Mouse (Mus musculus) stomach, embryonic 14.5 days (tissue): ENCODE results near the gene Idh2. TPM values are rescaled to one million over a fixed set of nuclear protein-coding genes. Genes with fewer than 3 reads are reported as not detected.

Source experiments
- ATAC-seq: fragments of 200-750 bp; cut with Nextera tagmentation; 2 replicates; pipeline ENCODE4 v1.8.0; 2017; ENCODE audit warnings: low read depth, moderate TSS enrichment; ENCODE audit not compliant: insufficient number of reproducible peaks, insufficient read depth, low FRiP score
- H3K27ac ChIP-seq: fragments of 300-500 bp; sonication (generic); 2 replicates; pipeline ENCODE4 v1.5.1; 2014; ENCODE audit warnings: mild to moderate bottlenecking, low read length, moderate library complexity, mixed read lengths
- H3K27me3 ChIP-seq: fragments of 300-500 bp; sonication (generic); 2 replicates; pipeline ENCODE4 v1.6.1; 2014; ENCODE audit warnings: low read length, control low read depth, mixed read lengths; ENCODE audit not compliant: control insufficient read depth, insufficient read depth
- H3K36me3 ChIP-seq: fragments of 300-500 bp; sonication (generic); 2 replicates; pipeline ENCODE4 v1.6.1; 2014; ENCODE audit warnings: mild to moderate bottlenecking, control low read depth, low read length, moderate library complexity, mixed read lengths; ENCODE audit not compliant: control insufficient read depth, insufficient read depth
- H3K4me1 ChIP-seq: fragments of 300-500 bp; sonication (generic); 2 replicates; pipeline ENCODE4 v1.6.1; 2014; ENCODE audit warnings: low read length, control low read depth, mixed read lengths; ENCODE audit not compliant: control insufficient read depth, insufficient read depth
- H3K4me2 ChIP-seq: fragments of 300-500 bp; sonication (generic); replicated peaks from 2 replicates; pipeline ENCODE4 v1.6.1; 2014; ENCODE audit warnings: low read depth, low read length, control low read depth
- H3K4me3 ChIP-seq: fragments of 300-500 bp; sonication (generic); 2 replicates; pipeline ENCODE4 v1.5.1; 2014; ENCODE audit warnings: low read depth, low read length, control low read depth
- H3K9ac ChIP-seq: fragments of 300-500 bp; sonication (generic); replicated peaks from 2 replicates; pipeline ENCODE4 v1.6.1; 2014; ENCODE audit warnings: low read depth, mild to moderate bottlenecking, control low read depth, low read length, moderate library complexity, mixed read lengths
- H3K9me3 ChIP-seq: fragments of 300-500 bp; sonication (generic); 2 replicates; pipeline ENCODE4 v1.6.1; 2016; ENCODE audit warnings: low read depth, low read length, control low read depth; ENCODE audit not compliant: control insufficient read depth
- WGBS: fragments of 180-500 bp; shearing (Covaris S2); extraction: QIAGEN DNeasy Blood & Tissue Kit; methylation state at CpG from one replicate; pipeline ENCODE4 v1.1.7; 2014; 5-methylcytosine and 5-hydroxymethylcytosine counted together
- polyA plus RNA-seq: library from polyadenylated mRNA; unstranded; fragments of >200 nt; fragmentation: Nextera tagmentation; extraction: Ambion mirVana; gene quantifications from 2 replicates; pipeline ENCODE4 v1.2.1, GENCODE M21; 2014

Gene Idh2
- polyA plus RNA-seq, 1 experiment from 2014 or later: 613 TPM

GRCm38 (mm10) chr7:80085970-80086715, 29.0 kb downstream of the Idh2 start:
- Histone ChIP-seq H3K9ac (no peak overlapping the region), H3K4me2 (no peak overlapping the region), H3K36me3 (peaks cover 60% of the 10 kb centered on the region), H3K9me3 (no peaks in the 10 kb centered on the region), H3K4me3 (no peak overlapping the region), H3K27ac (no peak overlapping the region), H3K27me3 (no peaks in the 10 kb centered on the region), H3K4me1 (no peaks in the 10 kb centered on the region)
- ATAC-seq: no peak
- WGBS: 86% methylated on average over 33 of the region's 33 CpGs

- Histone ChIP-seq H3K4me1 (no peaks in the 10 kb centered on the region), H3K36me3 (peaks cover 49% of the 10 kb centered on the region), H3K4me2 (no peak overlapping the region), H3K27me3 (no peaks in the 10 kb centered on the region), H3K27ac (no peak overlapping the region), H3K9me3 (no peaks in the 10 kb centered on the region), H3K9ac (no peak overlapping the region), H3K4me3 (no peak overlapping the region)
- WGBS: 64% methylated on average over 7 of the region's 7 CpGs
- no peak for ATAC-seq
These were observed 30.7 kb downstream of the Idh2 start for GRCm38 (mm10) chr7:80084484-80084931.

- Histone ChIP-seq H3K4me3 (no peak overlapping the region), H3K27me3 (no peaks in the 10 kb centered on the region), H3K4me1 (peaks cover 9% of the 10 kb centered on the region; the same call in 1 of the 2 replicates), H3K9ac (no peak overlapping the region), H3K27ac (no peak overlapping the region), H3K36me3 (peaks cover 31% of the 10 kb centered on the region), H3K4me2 (no peak overlapping the region), H3K9me3 (no peaks in the 10 kb centered on the region)
- 90% methylated on average over 42 of the region's 42 CpGs for WGBS
- no peak for ATAC-seq
These were observed 33.3 kb downstream of the Idh2 start for GRCm38 (mm10) chr7:80081586-80082554.

GRCm38 (mm10) chr7:80078792-80079301, 36.3 kb downstream of the Idh2 start:
- Histone ChIP-seq H3K4me1 (peaks cover 25% of the 10 kb centered on the region), H3K36me3 (peaks cover 24% of the 10 kb centered on the region), H3K27ac (peak overlapping the region; percentile 49; the same call in 1 of the 2 replicates), H3K4me2 (peak overlapping the region; percentile 4; the same call in 1 of the 2 replicates), H3K4me3 (no peak overlapping the region), H3K9me3 (no peaks in the 10 kb centered on the region), H3K27me3 (no peaks in the 10 kb centered on the region), H3K9ac (no peak overlapping the region)
- peak; percentile 51; the same call in 1 of the 2 replicates for ATAC-seq
- WGBS: 25% methylated on average over 14 of the region's 14 CpGs

- Histone ChIP-seq H3K27ac (peak overlapping the region; percentile 61; the same call in 1 of the 2 replicates), H3K27me3 (no peaks in the 10 kb centered on the region), H3K4me2 (no peak overlapping the region), H3K9me3 (no peaks in the 10 kb centered on the region), H3K36me3 (peaks cover 16% of the 10 kb centered on the region), H3K4me1 (peaks cover 35% of the 10 kb centered on the region), H3K9ac (no peak overlapping the region), H3K4me3 (no peak overlapping the region)
- ATAC-seq: no peak
- 55% methylated on average over 9 of the region's 9 CpGs for WGBS
These were observed 37.4 kb downstream of the Idh2 start for GRCm38 (mm10) chr7:80077801-80078200.

- peaks cover 10% of the 10 kb centered on the region for H3K36me3 ChIP-seq
These were observed 38.1 kb downstream of the Idh2 start for GRCm38 (mm10) chr7:80076961-80077716.

GRCm38 (mm10) chr7:80075946-80076583, 39.1 kb downstream of the Idh2 start:
- H3K4me1 ChIP-seq: peaks cover 35% of the 10 kb centered on the region
- WGBS: 39% methylated on average over 4 of the region's 4 CpGs

More at GRCm38 (mm10) chr7:80076961-80077716, 38.1 kb downstream of the Idh2 start:
- H3K27me3 ChIP-seq: no peaks in the 10 kb centered on the region
- H3K4me3 ChIP-seq: no peak overlapping the region
- no peak for ATAC-seq
- no peak overlapping the region for H3K4me2 ChIP-seq
- H3K9ac ChIP-seq: no peak overlapping the region
- H3K27ac ChIP-seq: no peak overlapping the region
- peaks cover 35% of the 10 kb centered on the region for H3K4me1 ChIP-seq
- 78% methylated on average over 6 of the region's 6 CpGs for WGBS
- no peaks in the 10 kb centered on the region for H3K9me3 ChIP-seq

More at GRCm38 (mm10) chr7:80075946-80076583, 39.1 kb downstream of the Idh2 start:
- ATAC-seq: no peak
- Histone ChIP-seq H3K36me3 (no peaks in the 10 kb centered on the region), H3K27ac (no peak overlapping the region), H3K27me3 (no peaks in the 10 kb centered on the region), H3K4me3 (no peak overlapping the region), H3K9ac (no peak overlapping the region), H3K9me3 (no peaks in the 10 kb centered on the region), H3K4me2 (no peak overlapping the region)
